Mouse (Mus musculus) brown adipose tissue, adult 24 weeks (tissue): ENCODE measurements around the gene 1700008O03Rik. TPM values are rescaled to one million over a fixed set of nuclear protein-coding genes. Genes with fewer than 3 reads are reported as not detected.

Experiments used
- H3K27ac ChIP-seq: fragments of 200-500 bp; replicated peaks from 2 replicates; pipeline ENCODE4 v1.5.1; 2012; ENCODE audit warnings: low read depth, mild to moderate bottlenecking, low read length
- H3K4me1 ChIP-seq: fragments of 200-500 bp; 2 replicates; pipeline ENCODE4 v1.6.1; 2012; ENCODE audit warnings: low read length, mixed read lengths; ENCODE audit not compliant: control insufficient read depth, insufficient read depth, insufficient read length
- H3K4me3 ChIP-seq: fragments of 200-500 bp; 2 replicates; pipeline ENCODE4 v1.5.1; 2012; ENCODE audit warnings: low read depth, mild to moderate bottlenecking, low read length, moderate library complexity; ENCODE audit not compliant: insufficient read depth
- polyA plus RNA-seq: library from polyadenylated mRNA; stranded (reverse); fragments of >200 nt; gene quantifications from 2 replicates; pipeline ENCODE4 v1.2.4, GENCODE M21; 2012; ENCODE audit not compliant: missing spikeins, insufficient read depth, insufficient read length

Gene 1700008O03Rik
- polyA plus RNA-seq, 1 experiment = not detected

DNA sequence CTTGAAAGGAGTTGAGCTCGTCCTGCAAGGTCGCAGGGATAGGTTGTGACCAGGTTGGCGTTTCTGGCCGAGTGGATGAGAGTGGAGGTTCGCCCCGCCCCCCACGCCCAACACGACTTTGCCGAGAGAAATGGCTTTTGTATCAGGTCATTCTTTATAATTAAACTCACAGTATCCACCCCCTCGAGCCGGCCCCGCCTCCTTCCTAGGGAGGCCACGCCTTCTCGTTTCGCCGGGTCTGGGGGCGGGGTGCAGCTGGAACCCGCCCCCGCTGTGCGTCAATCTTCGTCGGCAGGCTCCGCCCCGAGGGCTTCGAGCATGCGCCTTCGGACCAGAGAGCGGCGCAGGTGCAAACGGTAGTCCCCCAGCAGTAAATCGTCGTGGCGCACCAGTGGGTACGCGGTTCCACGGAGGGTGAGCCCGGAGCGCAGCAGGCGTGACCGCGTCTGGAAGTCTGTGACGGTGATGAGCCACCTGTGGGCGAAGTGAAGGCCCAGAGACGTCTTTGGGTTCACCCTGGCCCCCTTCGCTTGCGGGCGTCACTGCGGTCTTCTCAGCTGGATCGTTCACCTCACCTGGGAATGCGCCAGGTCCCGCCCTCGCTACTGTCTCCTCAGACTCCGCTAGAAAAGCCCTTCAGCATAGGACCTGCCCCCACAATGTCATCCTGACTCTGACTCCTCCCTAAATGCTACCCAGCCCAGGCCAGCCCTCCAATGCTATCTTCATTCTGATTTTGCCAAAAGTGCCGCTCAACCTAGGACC is 25.5 kb downstream of the 1700008O03Rik start:
- Histone ChIP-seq H3K4me3 (peak overlapping the region; percentile 70), H3K4me1 (0 out of 2 replicates have a peak, but pooled peaks cover 2% of the 10 kb centered on the region), H3K27ac (0 out of 2 replicates have a peak overlapping the region, but pooled peaks have one; percentile 14)

DNA sequence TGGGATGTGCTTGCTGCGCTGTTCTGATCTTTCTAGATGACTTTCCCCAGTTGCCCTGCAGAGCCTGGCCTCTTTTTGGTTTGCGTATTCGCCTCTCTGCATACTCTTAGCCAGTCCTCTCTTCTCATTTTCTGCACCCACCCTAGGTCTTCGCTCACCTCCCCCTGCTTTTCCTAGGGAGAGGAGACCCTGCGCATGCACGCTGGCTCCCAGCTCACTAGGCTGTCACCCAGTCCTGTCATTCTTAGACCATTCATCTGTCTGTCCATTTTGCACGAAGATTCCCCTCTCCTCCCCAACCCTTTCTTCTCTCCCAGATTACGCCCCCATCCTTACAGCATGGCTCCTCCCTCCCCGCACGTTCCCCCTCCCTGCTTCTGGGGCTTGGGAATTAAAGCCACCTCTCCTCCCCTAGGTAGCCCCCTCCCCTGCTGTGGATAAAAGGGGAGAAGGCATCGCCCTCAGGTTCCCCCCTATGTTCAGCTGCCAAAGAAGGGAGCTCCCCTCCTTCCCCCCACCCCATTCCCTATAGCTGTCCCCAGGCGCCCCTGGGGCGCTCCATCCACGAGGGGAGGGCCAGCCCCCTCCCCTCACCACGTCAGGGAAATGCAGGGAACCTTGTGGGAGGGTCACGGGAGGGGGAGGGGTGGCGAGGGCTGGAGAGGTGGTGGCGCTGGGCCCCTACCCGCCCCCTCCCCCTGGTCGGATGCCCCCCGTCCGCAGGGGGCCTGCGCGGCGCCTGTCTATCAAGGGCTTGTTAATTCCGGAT is 26.6 kb downstream of the 1700008O03Rik start:
- Histone ChIP-seq H3K27ac (no peak overlapping the region), H3K4me1 (0 out of 2 replicates have a peak, but pooled peaks cover 2% of the 10 kb centered on the region), H3K4me3 (no peak overlapping the region)

DNA sequence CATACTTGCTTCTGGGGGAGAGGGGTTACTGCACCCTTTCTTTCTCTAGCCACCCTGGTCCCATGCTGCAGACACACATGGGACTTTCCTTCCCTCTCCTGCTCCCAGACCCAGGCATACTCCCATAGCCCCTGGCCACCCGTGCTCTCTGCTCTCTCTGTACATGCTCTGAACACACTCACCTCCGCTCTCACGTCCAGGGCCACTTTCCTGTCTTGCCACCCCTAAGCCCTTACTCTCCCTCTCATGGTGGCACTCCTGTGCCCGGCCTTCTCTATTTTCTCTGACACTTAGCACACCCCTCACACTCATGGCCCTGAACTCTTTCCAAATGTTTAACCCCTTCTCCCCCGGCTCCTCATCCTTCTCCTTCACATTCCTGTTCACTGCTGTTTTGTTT is 27.6 kb downstream of the 1700008O03Rik start:
- H3K4me3 ChIP-seq = no peak overlapping the region
- H3K27ac ChIP-seq = no peak overlapping the region

DNA sequence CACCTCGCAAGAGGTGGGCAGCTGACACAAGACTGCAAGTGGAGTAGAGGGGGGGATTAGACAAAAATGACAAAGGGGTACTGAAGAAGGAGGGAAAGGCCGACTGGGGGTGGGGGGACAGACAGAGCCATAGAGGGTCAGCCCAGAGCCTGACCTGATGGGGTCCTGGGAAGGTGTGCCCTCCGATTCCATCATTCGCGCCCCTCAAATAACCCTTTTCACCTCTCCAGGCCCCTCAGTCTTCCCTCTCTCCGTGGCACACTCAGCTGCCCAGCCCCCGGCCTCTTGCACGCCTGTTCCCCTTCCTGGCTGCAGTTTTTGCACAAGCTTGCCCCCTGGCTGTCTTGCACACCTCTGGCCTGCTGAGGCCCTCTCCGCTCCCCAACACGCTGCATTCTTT is 28.1 kb downstream of the 1700008O03Rik start:
- no peak overlapping the region for H3K27ac ChIP-seq
- no peak overlapping the region for H3K4me3 ChIP-seq

More for the DNA sequence above, 27.6 kb downstream of the 1700008O03Rik start:
- 0 out of 2 replicates have a peak, but pooled peaks cover 2% of the 10 kb centered on the region for H3K4me1 ChIP-seq

DNA sequence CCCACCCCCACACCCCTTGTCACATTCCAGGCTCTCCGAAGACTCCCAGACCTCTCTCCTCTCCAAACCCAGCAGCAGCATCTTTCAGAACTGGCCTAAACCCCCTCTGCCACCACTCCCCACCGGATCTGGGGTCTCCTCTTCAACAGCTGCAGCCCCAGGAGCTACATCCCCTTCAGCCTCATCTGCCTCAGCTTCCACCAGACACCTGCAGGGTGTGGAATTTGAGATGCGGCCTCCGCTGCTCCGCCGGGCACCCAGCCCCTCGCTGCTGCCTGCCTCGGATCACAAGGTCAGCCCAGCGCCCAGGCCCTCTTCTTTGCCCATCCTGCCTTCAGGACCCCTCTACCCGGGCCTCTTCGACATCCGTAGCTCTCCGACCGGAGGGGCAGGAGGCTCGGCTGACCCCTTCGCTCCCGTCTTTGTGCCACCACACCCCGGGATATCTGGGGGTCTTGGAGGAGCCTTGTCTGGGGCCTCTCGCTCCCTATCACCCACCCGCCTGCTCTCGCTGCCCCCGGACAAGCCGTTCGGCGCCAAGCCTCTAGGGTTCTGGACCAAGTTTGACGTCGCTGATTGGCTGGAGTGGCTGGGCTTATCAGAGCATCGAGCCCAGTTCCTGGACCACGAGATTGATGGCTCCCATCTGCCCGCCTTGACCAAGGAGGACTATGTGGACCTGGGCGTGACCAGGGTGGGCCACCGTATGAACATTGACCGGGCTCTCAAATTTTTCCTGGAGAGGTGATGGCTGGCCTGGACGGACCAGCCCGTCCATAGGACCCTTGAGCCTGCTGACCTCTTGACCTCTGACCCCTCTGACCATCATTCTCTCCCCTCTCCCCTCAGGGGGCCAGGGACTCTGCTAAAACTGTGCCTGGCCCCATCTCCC is 28.8 kb downstream of the 1700008O03Rik start:
- Histone ChIP-seq H3K4me3 (no peak overlapping the region), H3K27ac (no peak overlapping the region), H3K4me1 (0 out of 2 replicates have a peak, but pooled peaks cover 2% of the 10 kb centered on the region)

More for the DNA sequence above, 28.1 kb downstream of the 1700008O03Rik start:
- 0 out of 2 replicates have a peak, but pooled peaks cover 2% of the 10 kb centered on the region for H3K4me1 ChIP-seq

DNA sequence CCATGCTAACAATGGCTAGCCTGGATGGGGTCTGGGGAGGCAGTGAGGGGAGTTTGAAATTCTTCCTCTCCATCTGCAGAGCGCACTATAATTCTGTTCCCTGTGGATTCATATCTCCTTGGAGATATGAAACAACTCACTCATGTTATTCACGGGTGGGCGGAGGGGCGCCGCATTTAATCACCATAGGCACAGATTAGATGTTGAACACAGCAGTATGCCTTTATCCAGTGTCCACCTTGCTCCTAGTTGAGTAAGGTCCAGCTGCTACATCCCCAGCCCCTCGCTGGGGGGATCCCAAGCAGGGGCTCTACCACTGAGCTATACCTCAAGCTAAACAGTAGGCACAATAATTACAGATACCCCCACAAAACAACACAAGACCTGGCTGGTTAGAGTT is 30.2 kb downstream of the 1700008O03Rik start:
- no peak overlapping the region for H3K4me3 ChIP-seq
- no peak overlapping the region for H3K27ac ChIP-seq
- H3K4me1 ChIP-seq = 0 out of 2 replicates have a peak, but pooled peaks cover 2% of the 10 kb centered on the region

DNA sequence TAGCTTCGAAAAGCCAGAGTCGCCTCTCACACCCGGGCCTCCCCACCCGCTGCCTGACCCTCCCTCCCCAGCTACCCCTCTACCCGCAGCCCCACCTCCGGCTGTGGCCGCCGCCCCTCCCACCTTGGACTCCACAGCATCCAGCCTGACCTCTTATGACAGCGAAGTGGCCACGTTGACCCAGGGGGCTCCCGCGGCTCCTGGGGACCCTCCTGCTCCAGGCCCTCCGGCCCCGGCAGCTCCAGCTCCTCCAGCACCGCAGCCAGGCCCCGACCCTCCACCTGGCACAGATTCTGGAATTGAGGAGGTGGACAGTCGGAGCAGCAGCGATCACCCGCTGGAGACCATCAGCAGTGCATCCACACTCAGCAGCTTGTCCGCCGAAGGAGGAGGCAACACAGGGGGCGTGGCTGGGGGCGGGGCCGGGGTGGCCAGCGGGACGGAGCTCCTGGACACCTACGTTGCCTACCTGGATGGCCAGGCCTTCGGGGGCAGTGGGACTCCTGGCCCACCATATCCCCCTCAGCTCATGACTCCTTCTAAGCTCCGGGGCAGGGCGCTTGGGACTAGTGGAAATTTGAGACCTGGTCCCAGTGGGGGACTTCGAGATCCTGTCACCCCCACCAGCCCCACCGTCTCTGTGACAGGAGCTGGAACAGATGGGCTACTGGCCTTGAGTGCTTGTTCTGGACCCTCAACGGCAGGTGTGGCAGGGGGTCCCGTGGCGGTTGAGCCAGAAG is 31.8 kb downstream of the 1700008O03Rik start:
- Histone ChIP-seq H3K4me1 (no peaks in the 10 kb centered on the region), H3K27ac (no peak overlapping the region), H3K4me3 (no peak overlapping the region)

DNA sequence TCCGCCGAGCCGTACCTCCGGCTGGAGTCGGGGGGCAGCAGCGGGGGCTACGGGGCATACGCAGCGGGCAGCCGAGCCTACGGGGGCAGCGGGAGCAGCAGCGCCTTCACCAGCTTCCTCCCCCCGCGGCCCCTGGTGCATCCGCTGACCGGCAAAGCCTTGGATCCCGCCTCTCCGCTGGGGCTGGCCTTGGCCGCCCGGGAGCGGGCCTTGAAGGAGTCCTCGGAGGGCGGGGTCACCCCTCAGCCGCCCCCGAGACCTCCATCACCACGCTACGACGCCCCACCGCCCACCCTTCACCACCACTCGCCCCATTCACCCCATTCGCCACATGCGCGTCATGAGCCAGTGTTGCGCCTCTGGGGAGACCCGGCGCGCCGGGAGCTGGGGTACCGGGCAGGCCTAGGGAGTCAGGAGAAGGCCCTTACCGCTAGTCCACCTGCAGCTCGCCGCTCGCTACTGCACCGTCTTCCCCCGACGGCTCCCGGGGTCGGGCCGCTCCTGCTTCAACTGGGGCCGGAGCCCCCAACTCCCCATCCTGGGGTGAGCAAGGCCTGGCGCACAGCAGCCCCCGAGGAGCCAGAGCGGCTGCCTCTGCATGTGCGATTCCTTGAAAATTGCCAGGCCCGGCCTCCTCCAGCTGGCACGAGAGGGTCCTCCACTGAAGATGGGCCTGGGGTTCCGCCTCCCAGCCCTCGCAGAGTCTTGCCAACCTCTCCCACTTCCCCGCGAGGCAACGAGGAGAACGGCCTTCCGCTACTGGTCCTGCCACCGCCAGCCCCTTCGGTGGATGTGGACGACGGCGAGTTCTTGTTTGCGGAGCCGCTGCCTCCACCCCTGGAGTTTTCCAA is 32.6 kb downstream of the 1700008O03Rik start:
- Histone ChIP-seq H3K4me3 (no peak overlapping the region), H3K27ac (no peak overlapping the region), H3K4me1 (no peaks in the 10 kb centered on the region)

DNA sequence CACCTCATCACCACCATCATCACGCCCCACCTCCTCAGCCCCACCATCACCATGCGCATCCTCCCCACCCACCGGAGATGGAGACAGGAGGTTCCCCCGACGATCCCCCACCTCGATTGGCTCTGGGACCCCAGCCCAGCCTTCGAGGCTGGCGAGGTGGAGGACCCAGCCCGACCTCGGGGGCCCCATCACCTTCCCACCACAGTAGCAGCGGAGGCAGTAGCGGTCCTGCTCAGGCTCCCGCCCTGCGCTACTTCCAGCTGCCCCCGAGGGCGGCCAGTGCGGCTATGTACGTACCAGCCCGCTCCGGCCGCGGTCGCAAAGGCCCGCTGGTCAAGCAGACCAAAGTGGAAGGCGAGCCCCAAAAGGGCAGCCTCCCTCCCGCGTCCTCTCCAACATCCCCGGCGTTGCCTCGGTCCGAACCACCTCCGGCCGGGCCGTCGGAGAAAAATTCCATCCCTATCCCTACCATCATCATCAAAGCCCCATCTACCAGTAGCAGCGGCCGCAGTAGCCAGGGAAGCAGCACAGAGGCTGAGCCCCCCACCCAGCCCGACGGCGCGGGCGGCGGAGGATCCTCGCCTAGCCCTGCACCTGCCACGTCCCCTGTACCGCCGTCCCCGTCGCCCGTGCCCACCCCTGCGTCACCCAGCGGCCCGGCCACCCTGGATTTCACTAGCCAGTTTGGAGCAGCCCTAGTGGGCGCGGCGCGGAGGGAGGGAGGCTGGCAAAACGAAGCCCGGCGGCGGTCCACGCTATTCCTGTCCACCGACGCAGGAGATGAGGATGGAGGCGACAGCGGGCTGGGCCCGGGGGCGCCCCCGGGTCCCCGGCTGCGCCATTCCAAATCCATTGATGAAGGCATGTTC is 33.5 kb downstream of the 1700008O03Rik start:
- H3K27ac ChIP-seq = no peak overlapping the region
- H3K4me1 ChIP-seq = no peaks in the 10 kb centered on the region
- no peak overlapping the region for H3K4me3 ChIP-seq

DNA sequence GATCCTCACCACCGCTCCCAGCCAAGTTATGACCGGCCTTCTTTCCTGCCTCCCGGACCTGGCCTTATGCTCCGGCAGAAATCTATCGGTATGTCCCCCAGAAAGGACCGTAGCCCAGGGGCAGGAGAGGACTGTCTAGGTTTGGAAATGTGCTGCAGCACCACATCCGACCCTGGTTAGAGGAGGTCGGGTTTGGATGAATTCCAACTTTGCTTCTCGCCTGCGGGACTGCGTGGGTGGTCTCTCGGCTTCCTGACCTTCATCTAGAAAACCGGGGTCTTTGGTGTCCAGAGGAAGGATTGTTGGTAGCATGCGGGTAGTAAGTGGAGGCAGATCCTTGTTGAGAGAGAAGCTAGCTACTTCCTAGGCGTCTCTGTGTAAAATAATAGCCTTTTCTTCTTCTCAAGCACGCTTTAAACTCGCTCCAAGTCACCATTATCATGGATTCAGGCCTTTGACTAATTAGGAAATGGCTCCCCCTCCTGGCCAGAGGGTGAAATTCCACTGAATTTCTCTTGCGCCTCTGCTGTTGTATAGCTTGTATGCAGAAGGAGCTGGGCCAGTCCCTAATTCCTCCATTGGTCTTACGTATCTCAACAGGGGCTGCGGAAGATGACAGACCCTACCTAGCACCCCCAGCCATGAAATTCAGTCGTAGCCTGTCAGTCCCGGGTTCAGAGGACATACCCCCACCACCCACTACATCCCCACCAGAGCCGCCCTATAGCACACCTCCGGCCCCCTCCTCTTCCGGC is 34.5 kb downstream of the 1700008O03Rik start:
- Histone ChIP-seq H3K27ac (no peak overlapping the region), H3K4me1 (no peaks in the 10 kb centered on the region), H3K4me3 (0 out of 2 replicates have a peak overlapping the region, but pooled peaks have one; percentile 9)

DNA sequence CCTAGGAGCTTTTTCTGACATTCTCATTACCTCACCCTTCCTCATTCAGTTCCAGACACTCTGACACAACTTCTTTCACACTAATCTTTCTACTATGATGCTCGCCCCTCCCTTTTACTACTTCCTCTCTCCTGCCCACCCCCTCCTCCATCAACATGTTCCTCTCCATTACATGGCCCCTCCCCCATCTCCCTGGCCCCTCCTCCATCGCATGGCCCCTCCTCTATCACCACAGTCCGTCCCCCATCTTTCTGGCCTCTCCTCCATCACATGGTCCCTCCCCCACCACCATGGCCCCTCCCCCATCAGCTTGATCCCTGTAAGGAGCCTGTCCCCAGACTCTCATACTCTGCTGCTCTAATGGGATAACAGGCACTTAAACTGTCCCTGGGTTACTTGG is 36.6 kb downstream of the 1700008O03Rik start:
- H3K4me3 ChIP-seq = no peak overlapping the region
- no peak overlapping the region for H3K27ac ChIP-seq
- H3K4me1 ChIP-seq = no peaks in the 10 kb centered on the region

DNA sequence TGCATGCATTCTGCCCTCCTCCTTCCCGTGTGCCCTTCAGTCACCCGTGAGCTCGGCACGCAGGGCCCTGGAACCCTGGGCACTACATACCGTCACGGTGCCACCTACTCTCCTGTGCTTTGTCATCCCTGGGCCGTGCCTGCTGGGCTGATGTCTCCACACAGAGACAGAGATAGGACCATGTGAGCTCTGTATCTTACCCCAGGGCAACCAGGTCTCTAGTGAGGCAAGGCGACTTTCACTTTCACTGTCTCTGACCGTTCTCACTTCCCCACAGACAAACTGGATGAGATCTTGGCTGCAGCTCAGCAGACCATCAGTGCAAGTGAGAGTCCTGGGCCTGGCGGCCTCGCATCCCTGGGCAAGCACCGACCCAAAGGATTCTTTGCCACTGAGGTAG is 41.0 kb downstream of the 1700008O03Rik start:
- Histone ChIP-seq H3K27ac (no peak overlapping the region), H3K4me1 (no peaks in the 10 kb centered on the region), H3K4me3 (0 out of 2 replicates have a peak overlapping the region, but pooled peaks have one; percentile 12)
